Mouse (Mus musculus) intestine, embryonic 14.5 days (tissue): ENCODE data around the gene Tbcd. TPM values are rescaled to one million over a fixed set of nuclear protein-coding genes. Genes with fewer than 3 reads are reported as not detected.

Source experiments
- ATAC-seq: fragments of 200-750 bp; cut with Nextera tagmentation; replicated peaks from 2 replicates; pipeline ENCODE4 v1.8.0; 2017; ENCODE audit warnings: low read depth, moderate number of reproducible peaks, moderate TSS enrichment, moderate library complexity; ENCODE audit not compliant: low FRiP score, low TSS enrichment
- DNase-seq: peaks from one replicate; pipeline ENCODE4 v3.0.0-alpha.2; 2018; ENCODE audit warnings: low spot score
- H3K27ac ChIP-seq: fragments of 300-500 bp; sonication (generic); 2 replicates; pipeline ENCODE4 v1.5.1; 2014; ENCODE audit warnings: low read depth, mild to moderate bottlenecking, control low read depth
- H3K27me3 ChIP-seq: fragments of 300-500 bp; sonication (generic); replicated peaks from 2 replicates; pipeline ENCODE4 v1.6.1; 2014; ENCODE audit warnings: low read length, control low read depth; ENCODE audit not compliant: control insufficient read depth, insufficient read depth
- H3K36me3 ChIP-seq: fragments of 300-500 bp; sonication (generic); 2 replicates; pipeline ENCODE4 v1.6.1; 2014; ENCODE audit warnings: low read length, control low read depth; ENCODE audit not compliant: control insufficient read depth, insufficient read depth
- H3K4me1 ChIP-seq: fragments of 300-500 bp; sonication (generic); replicated peaks from 2 replicates; pipeline ENCODE4 v1.6.1; 2014; ENCODE audit warnings: low read length, control low read depth, mixed read lengths; ENCODE audit not compliant: control insufficient read depth, insufficient read depth
- H3K4me2 ChIP-seq: fragments of 300-500 bp; sonication (generic); 2 replicates; pipeline ENCODE4 v1.6.1; 2014; ENCODE audit warnings: low read length
- H3K4me3 ChIP-seq: fragments of 300-500 bp; sonication (generic); 2 replicates; pipeline ENCODE4 v1.5.1; 2014; ENCODE audit warnings: low read depth, low read length, control low read depth, mixed read lengths
- H3K9ac ChIP-seq: fragments of 300-500 bp; sonication (generic); 2 replicates; pipeline ENCODE4 v1.6.1; 2014; ENCODE audit warnings: mild to moderate bottlenecking, low read length
- H3K9me3 ChIP-seq: fragments of 300-500 bp; sonication (generic); 2 replicates; pipeline ENCODE4 v1.6.1; 2016; ENCODE audit warnings: low read length, control low read depth; ENCODE audit not compliant: control insufficient read depth
- WGBS: fragments of 180-500 bp; shearing (Covaris S2); extraction: QIAGEN DNeasy Blood & Tissue Kit; methylation state at CpG from one replicate; pipeline ENCODE4 v1.1.7; 2014; 5-methylcytosine and 5-hydroxymethylcytosine counted together
- polyA plus RNA-seq: library from polyadenylated mRNA; unstranded; fragments of >200 nt; fragmentation: Nextera tagmentation; extraction: Ambion mirVana; gene quantifications from 2 replicates; pipeline ENCODE4 v1.2.1, GENCODE M21; 2014

The Tbcd gene
- polyA plus RNA-seq, 1 experiment from 2014 or later, result 41.7 TPM

DNA sequence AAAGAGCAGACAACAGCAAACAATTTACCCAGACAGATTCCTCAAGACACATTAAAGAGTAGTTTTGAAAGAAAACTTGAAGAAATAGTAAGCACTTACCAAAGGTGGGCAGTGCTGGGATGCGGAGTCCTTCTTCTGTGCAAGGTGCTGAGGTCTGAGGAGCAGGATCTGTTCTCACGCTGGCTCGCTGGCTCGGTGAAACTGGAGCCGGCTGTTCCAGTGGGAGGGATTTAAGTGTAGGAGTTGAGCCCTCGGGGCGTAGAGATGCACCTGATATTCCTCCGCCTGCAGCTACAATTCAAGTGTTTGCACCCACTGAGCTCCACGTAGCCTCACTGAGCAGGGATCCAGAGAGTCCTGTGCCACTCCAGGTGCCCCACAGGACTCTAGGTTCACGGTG is 67.4 kb downstream of the Tbcd start, which contains the start of gene Zfp750:
Gene Zfp750 (minus strand): TSS at position 203 of the 400 bp plus-strand sequence.
- no peak for DNase-seq
- H3K4me2 ChIP-seq, result no peak within 1 kb of the TSS
- H3K27ac ChIP-seq, result no peak within 1 kb of the TSS
- no peak for ATAC-seq
- H3K36me3 ChIP-seq, result no peaks in the 10 kb centered on the region
- peaks cover 4% of the 10 kb centered on the region for H3K4me1 ChIP-seq
- no peak within 1 kb of the TSS for H3K4me3 ChIP-seq
- no peaks in the 10 kb centered on the region for H3K9me3 ChIP-seq
- WGBS, result 38% methylated on average over 10 of the region's 10 CpGs
- H3K9ac ChIP-seq, result no peak within 1 kb of the TSS
- no peaks in the 10 kb centered on the region for H3K27me3 ChIP-seq

DNA sequence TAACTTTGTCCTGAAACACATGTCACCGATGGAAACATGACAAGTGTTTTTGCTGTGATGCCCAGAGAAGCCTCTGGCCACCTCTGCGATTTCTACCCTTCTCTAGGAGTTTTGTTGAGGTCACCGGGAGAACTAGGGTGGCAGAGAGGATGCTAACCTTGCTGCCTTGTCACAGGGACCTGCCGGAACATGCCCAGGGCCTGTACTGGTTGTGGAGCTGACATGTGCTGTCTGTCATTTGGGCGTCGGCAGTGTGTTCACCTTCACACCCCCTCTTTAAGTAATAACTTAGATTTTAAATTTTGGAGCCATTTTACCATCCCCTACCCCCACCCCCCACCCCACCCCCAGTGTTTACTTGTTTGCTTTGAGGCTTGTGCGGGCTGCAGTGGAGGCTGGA is 68.0 kb downstream of the Tbcd start:
- Histone ChIP-seq H3K4me3 (no peak overlapping the region), H3K4me1 (peaks cover 4% of the 10 kb centered on the region), H3K27me3 (no peaks in the 10 kb centered on the region), H3K9me3 (no peaks in the 10 kb centered on the region), H3K27ac (no peak overlapping the region), H3K9ac (no peak overlapping the region), H3K36me3 (no peaks in the 10 kb centered on the region), H3K4me2 (no peak overlapping the region)
- 78% methylated on average over 7 of the region's 7 CpGs for WGBS
- no peak for DNase-seq
- ATAC-seq, result no peak

DNA sequence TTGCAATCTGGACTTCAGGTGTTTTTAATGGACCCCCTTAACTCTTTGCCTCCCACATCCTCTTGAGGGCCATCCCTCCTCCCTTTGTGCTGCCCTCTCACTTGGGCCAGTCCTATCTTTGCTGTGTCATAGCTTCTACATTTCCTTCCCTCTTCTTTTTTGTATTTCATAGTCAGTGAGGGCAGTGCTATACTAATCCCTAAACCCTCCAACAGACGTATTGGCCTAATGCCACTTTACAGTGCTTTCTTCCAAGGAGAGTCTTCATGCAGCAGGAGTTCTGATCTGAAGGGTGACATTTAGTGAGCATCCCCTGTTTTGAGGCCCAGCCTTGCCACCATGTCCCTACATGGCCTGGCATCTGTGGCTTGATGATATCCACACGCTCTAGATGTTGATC is 69.0 kb downstream of the Tbcd start:
- Histone ChIP-seq H3K36me3 (no peaks in the 10 kb centered on the region), H3K27ac (no peak overlapping the region), H3K4me3 (no peak overlapping the region), H3K4me2 (no peak overlapping the region), H3K27me3 (no peaks in the 10 kb centered on the region), H3K9me3 (no peaks in the 10 kb centered on the region), H3K9ac (no peak overlapping the region), H3K4me1 (peaks cover 4% of the 10 kb centered on the region)
- no peak for ATAC-seq
- no peak for DNase-seq
- WGBS, result 84% methylated on average over 2 of the region's 2 CpGs

DNA sequence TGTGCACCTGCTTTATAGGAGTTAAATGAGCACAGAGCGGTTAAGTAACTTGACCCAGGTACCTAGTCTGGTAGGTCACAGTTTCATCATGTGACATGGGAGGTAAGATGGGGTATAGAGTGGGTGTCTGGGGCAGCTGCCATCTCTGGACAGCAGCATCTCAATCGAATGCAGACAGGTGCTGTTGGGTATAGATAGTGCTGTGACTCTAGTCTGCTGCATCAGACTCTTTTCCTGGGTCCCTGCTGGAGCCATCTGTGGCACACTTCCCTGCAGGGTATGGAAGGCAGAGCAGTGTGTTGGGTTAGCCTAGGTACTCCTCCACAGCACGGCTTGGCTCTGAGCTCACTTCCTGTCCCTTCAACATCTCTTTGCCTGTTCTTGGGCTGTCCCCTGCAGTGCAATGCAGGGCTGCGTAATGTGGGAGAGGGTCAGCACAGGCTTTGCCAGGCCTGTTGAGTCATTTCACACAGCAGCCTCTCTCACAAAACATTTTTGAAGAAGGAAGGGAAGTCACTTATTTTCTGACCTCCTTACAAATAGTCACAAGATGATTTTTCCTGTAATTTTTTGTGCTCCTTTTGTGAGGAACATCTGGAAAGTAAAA is 70.5 kb downstream of the Tbcd start:
- Histone ChIP-seq H3K4me1 (peaks cover 4% of the 10 kb centered on the region), H3K36me3 (no peaks in the 10 kb centered on the region), H3K4me2 (no peak overlapping the region), H3K4me3 (no peak overlapping the region), H3K27ac (no peak overlapping the region), H3K9me3 (no peaks in the 10 kb centered on the region), H3K9ac (no peak overlapping the region), H3K27me3 (no peaks in the 10 kb centered on the region)
- ATAC-seq (no peak), DNase-seq (no peak)
- WGBS, result 80% methylated on average over 4 of the region's 4 CpGs

DNA sequence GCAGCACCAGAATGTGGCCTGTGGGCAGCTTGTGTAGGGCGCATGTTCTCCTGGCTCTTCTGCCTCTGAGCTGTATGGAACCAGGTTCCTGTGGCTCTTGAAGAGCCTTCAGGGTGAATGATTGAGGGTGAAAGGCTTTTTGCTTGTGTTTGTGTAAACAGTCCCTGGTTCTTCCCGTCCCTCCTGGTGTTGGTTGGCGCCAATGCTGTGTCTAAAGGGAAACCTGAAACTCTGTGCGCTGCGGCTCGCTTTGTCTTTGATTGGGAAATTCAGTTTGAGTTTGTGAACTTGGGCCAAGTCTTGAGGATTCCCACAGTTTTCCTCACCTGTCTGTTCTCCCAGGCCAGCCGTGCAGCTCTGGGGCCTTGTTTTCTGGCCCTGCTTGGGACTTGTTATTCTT is 72.4 kb downstream of the Tbcd start:
- no peaks in the 10 kb centered on the region for H3K9me3 ChIP-seq
- WGBS, result 79% methylated on average over 7 of the region's 7 CpGs
- H3K4me1 ChIP-seq, result no peaks in the 10 kb centered on the region
- no peak overlapping the region for H3K27ac ChIP-seq
- H3K4me2 ChIP-seq, result no peak overlapping the region
- no peak for ATAC-seq
- no peak overlapping the region for H3K4me3 ChIP-seq
- no peaks in the 10 kb centered on the region for H3K36me3 ChIP-seq
- H3K9ac ChIP-seq, result no peak overlapping the region
- no peak for DNase-seq
- no peaks in the 10 kb centered on the region for H3K27me3 ChIP-seq

DNA sequence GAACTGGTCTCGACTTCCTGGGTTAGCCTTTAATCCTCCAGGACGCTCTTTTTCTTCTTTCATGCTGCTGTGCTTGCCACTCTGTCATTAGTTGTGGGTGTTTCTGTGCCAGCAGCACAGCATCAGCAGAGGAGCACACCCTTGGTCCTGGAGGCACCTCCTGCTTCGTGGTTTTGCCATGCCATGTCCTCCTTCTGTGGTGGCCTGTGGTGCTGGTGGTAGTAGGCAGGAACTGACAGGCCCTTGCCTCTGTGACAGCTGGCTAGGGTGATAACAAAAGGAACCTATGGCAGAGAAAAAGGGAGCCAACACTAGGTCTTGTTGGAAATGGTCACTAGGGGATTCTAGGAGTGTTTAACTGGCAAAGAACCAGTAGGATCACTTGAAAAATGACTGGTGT is 78.0 kb downstream of the Tbcd start:
- Histone ChIP-seq H3K9ac (no peak overlapping the region), H3K4me3 (no peak overlapping the region), H3K4me2 (no peak overlapping the region), H3K27me3 (no peaks in the 10 kb centered on the region), H3K4me1 (peaks cover 5% of the 10 kb centered on the region; the same call in 1 of the 2 replicates), H3K36me3 (no peaks in the 10 kb centered on the region), H3K9me3 (no peaks in the 10 kb centered on the region), H3K27ac (no peak overlapping the region)
- DNase-seq (no peak), ATAC-seq (no peak)
- WGBS, result 90% methylated on average over 3 of the region's 3 CpGs

DNA sequence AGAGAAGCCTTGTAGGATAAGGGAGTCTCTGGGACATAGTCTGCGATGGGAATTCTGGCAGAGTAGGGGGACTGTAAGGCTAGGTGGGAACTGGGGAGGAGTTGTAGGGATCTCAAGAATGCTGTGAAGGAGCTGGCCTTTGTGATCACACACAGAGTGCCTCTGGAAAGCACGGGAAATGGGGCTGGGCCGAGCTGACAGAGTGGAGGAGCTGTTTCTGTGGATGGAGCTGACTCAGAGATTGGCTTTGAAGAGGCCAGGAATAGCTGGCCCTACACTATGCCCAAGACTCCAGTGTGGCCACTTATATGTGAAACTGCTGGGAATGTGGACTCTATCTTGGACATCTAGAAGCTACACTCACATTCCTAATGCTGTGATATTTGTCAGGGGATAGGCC is 84.8 kb downstream of the Tbcd start:
- Histone ChIP-seq H3K27ac (no peak overlapping the region), H3K27me3 (no peaks in the 10 kb centered on the region), H3K4me3 (no peak overlapping the region), H3K9ac (no peak overlapping the region), H3K9me3 (no peaks in the 10 kb centered on the region), H3K4me2 (no peak overlapping the region), H3K4me1 (peaks cover 5% of the 10 kb centered on the region; the same call in 1 of the 2 replicates), H3K36me3 (0 out of 2 replicates have a peak, but pooled peaks cover under 1% of the 10 kb centered on the region)
- no peak for DNase-seq
- WGBS, result 40% methylated on average over 3 of the region's 3 CpGs
- ATAC-seq, result no peak

DNA sequence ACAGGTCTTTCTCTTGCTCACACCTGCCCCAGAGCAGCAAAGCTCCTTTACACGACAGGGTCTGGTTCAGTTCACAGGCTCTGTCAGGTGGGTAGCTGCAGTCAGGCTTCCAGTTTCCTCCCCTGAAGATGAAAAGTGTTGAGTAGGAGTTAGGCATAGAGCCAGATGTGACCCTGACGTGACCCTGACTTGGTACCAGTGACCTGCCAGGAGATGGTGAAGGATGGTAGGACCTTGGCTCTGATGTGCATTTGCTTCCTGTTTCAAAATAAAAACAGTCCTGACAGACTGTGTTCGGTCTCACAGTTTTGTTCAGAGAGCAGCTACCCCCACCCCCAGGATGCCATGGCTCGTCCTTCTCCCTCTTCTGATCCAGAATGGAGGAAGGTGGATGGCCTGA is 90.7 kb downstream of the Tbcd start:
- no peak for ATAC-seq
- 76% methylated on average over 4 of the region's 4 CpGs for WGBS
- Histone ChIP-seq H3K4me2 (no peak overlapping the region), H3K36me3 (peaks cover 12% of the 10 kb centered on the region), H3K4me1 (peaks cover 14% of the 10 kb centered on the region; the same call in 1 of the 2 replicates), H3K4me3 (no peak overlapping the region), H3K27me3 (no peaks in the 10 kb centered on the region), H3K9me3 (no peaks in the 10 kb centered on the region), H3K27ac (no peak overlapping the region), H3K9ac (no peak overlapping the region)
- DNase-seq, result no peak

DNA sequence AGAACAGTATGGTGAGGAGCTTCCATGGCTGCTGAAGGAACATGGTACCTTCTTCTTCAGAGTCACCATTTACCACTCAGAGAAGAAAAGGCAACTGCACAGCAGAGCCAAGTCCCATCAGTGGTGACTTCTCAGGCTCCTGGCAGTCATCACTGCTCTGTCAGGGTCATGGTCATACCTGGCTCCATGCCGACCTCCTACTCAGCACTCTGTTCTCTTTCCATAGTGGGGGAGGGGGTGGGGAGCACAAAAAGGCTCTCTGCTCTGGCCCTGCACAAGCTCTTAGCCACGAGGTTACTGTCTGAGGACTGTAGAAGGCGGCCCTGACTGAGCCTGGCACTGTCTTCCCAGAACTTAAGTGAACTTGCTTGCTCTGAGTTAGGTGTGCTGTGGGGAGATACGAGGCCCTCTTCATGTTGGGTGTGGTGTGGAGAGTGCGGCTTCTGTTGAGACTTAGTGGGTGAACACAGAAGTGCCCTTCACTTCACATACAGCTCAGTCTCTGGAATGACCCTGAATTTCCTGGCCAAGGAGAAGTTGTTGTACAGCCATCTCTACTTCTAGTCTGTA is 91.6 kb downstream of the Tbcd start:
- Histone ChIP-seq H3K4me1 (peaks cover 14% of the 10 kb centered on the region; the same call in 1 of the 2 replicates), H3K9ac (no peak overlapping the region), H3K4me3 (no peak overlapping the region), H3K27me3 (no peaks in the 10 kb centered on the region), H3K27ac (peak overlapping the region; percentile 69), H3K4me2 (no peak overlapping the region), H3K36me3 (peaks cover 12% of the 10 kb centered on the region), H3K9me3 (no peaks in the 10 kb centered on the region)
- ATAC-seq (0 out of 2 replicates have a peak, but pooled peaks have one; percentile 29), DNase-seq (no peak)
- WGBS, result 81% methylated on average over 5 of the region's 5 CpGs
